Mouse (Mus musculus) CH12.LX (cell line): ENCODE results near the gene Nuak2. TPM values are rescaled to one million over a fixed set of nuclear protein-coding genes. Genes with fewer than 3 reads are reported as not detected.

Experiments used
- DNase-seq: peaks from one replicate; pipeline ENCODE4 v3.0.0-alpha.2; 2013; ENCODE audit errors: extremely low read depth
- H3K27ac ChIP-seq: 2 replicates; pipeline ENCODE4 v1.5.1; 2012; ENCODE audit warnings: low read depth, mild to moderate bottlenecking, control low read depth, moderate library complexity; ENCODE audit not compliant: insufficient read depth
- H3K27me3 ChIP-seq: replicated peaks from 2 replicates; pipeline ENCODE3; 2012; ENCODE audit warnings: inconsistent platforms
- H3K36me3 ChIP-seq, 2 experiments: replicated peaks in 1 of 2; 2 replicates each; pipeline versions ENCODE3 to v1.6.1; 2012; ENCODE audit warnings: inconsistent platforms in 1 of 2, low read length in 1 of 2, mild to moderate bottlenecking in 1 of 2, mixed read lengths in 1 of 2, moderate library complexity in 1 of 2; ENCODE audit not compliant: control insufficient read depth in 1 of 2, insufficient read depth in 1 of 2
- H3K4me1 ChIP-seq, 2 experiments: 2 replicates each; pipeline ENCODE4 v1.6.1; 2012; ENCODE audit warnings: inconsistent platforms in 1 of 2, moderate library complexity in 1 of 2; ENCODE audit not compliant: insufficient read depth in 2 of 2, control insufficient read depth in 1 of 2
- H3K4me2 ChIP-seq: 2 replicates; pipeline ENCODE4 v1.6.1; 2012; ENCODE audit warnings: low read depth, mild to moderate bottlenecking, control low read depth; ENCODE audit not compliant: poor library complexity, insufficient read depth, severe bottlenecking
- H3K4me3 ChIP-seq, 3 experiments: fragments of 150-350 bp in 1 of 3; sonication (generic) in 1 of 3; replicated peaks in 1 of 3; 2 replicates each; pipeline versions ENCODE3 to v1.5.1; 2011 to 2012; ENCODE audit warnings: low read depth in 2 of 3, low read length in 2 of 3, mild to moderate bottlenecking in 2 of 3, moderate library complexity in 2 of 3, control low read depth in 1 of 3, improper control_type of control experiment in 1 of 3, inconsistent platforms in 1 of 3, mixed read lengths in 1 of 3; ENCODE audit not compliant: poor library complexity in 1 of 3
- H3K79me2 ChIP-seq: replicated peaks from 2 replicates; pipeline ENCODE4 v1.6.1; 2012; ENCODE audit warnings: mild to moderate bottlenecking, moderate library complexity; ENCODE audit not compliant: control insufficient read depth, poor library complexity, insufficient read depth, severe bottlenecking; ENCODE audit errors: extremely low read depth
- H3K9ac ChIP-seq: 2 replicates; pipeline ENCODE4 v1.6.1; 2012; ENCODE audit warnings: low read depth, mild to moderate bottlenecking, control low read depth, moderate library complexity; ENCODE audit not compliant: insufficient read depth
- H3K9me3 ChIP-seq: replicated peaks from 2 replicates; pipeline ENCODE3; 2012; ENCODE audit warnings: low read length, inconsistent platforms, mixed read lengths
- CHD1 ChIP-seq: IDR thresholded peaks from 2 replicates; pipeline ENCODE4 v1.6.1; 2012; ENCODE audit warnings: low read depth, low read length, improper control_type of control experiment, inconsistent platforms
- CHD2 ChIP-seq: IDR thresholded peaks from 2 replicates; pipeline ENCODE4 v1.6.1; 2011; ENCODE audit warnings: low read length, improper control_type of control experiment
- CTCF ChIP-seq, 2 experiments: IDR thresholded peaks in 1 of 2; conservative IDR thresholded peaks in 1 of 2; 2 replicates each; pipeline ENCODE4 v1.5.1; 2011 to 2012; ENCODE audit warnings: low read depth in 2 of 2, low read length in 2 of 2, improper control_type of control experiment in 1 of 2, inconsistent platforms in 1 of 2, mild to moderate bottlenecking in 1 of 2, moderate library complexity in 1 of 2
- E2F4 ChIP-seq: IDR thresholded peaks from 2 replicates; pipeline ENCODE4 v1.6.1; 2011; ENCODE audit warnings: low read depth, low read length, improper control_type of control experiment; ENCODE audit not compliant: insufficient replicate concordance
- ELF1 ChIP-seq: IDR thresholded peaks from 2 replicates; pipeline ENCODE4 v1.6.1; 2014; ENCODE audit warnings: low read depth, mild to moderate bottlenecking, inconsistent platforms, low read length, improper control_type of control experiment
- GABPA ChIP-seq: IDR thresholded peaks from 2 replicates; pipeline ENCODE4 v1.6.1; 2012; ENCODE audit warnings: low read depth, low read length, improper control_type of control experiment, inconsistent platforms; ENCODE audit not compliant: insufficient replicate concordance
- JUN ChIP-seq: IDR thresholded peaks from 2 replicates; pipeline ENCODE4 v1.6.1; 2011; ENCODE audit warnings: low read depth, mild to moderate bottlenecking, low read length, improper control_type of control experiment, moderate library complexity; ENCODE audit not compliant: insufficient read depth
- JUND ChIP-seq: conservative IDR thresholded peaks from 2 replicates; pipeline ENCODE4 v1.6.1; 2011; ENCODE audit warnings: low read depth, low read length, improper control_type of control experiment
- KAT2A ChIP-seq: IDR thresholded peaks from 2 replicates; pipeline ENCODE4 v1.6.1; 2012; ENCODE audit warnings: low read length, improper control_type of control experiment, inconsistent platforms; ENCODE audit not compliant: insufficient replicate concordance
- MAX ChIP-seq: IDR thresholded peaks from 2 replicates; pipeline ENCODE4 v1.6.1; 2011; ENCODE audit warnings: low read length, improper control_type of control experiment
- MAZ ChIP-seq: IDR thresholded peaks from 2 replicates; pipeline ENCODE4 v1.6.1; 2012; ENCODE audit warnings: low read depth, mild to moderate bottlenecking, inconsistent platforms, low read length, improper control_type of control experiment, moderate library complexity
- MYC ChIP-seq: IDR thresholded peaks from 2 replicates; pipeline ENCODE4 v1.6.1; 2011; ENCODE audit warnings: low read depth, mild to moderate bottlenecking, improper control_type of control experiment, low read length
- NELFE ChIP-seq: IDR thresholded peaks from 2 replicates; pipeline ENCODE4 v1.6.1; 2011; ENCODE audit warnings: low read depth, low read length, improper control_type of control experiment
- PAX5 ChIP-seq: IDR thresholded peaks from 2 replicates; pipeline ENCODE4 v1.6.1; 2012; ENCODE audit warnings: low read length, inconsistent platforms, mixed read lengths
- POLR2A ChIP-seq: IDR thresholded peaks from 2 replicates; pipeline ENCODE4 v1.6.1; 2011; ENCODE audit warnings: low read depth, mild to moderate bottlenecking, improper control_type of control experiment, low read length
- SIN3A ChIP-seq: IDR thresholded peaks from 2 replicates; pipeline ENCODE4 v1.6.1; 2012; ENCODE audit warnings: low read length, improper control_type of control experiment, inconsistent platforms
- SMC3 ChIP-seq: IDR thresholded peaks from 2 replicates; pipeline ENCODE4 v1.6.1; 2011; ENCODE audit warnings: low read depth, low read length, improper control_type of control experiment
- TBP ChIP-seq: conservative IDR thresholded peaks from 2 replicates; pipeline ENCODE4 v1.6.1; 2011; ENCODE audit warnings: low read depth, low read length, improper control_type of control experiment
- UBTF ChIP-seq: IDR thresholded peaks from 2 replicates; pipeline ENCODE4 v1.6.1; 2012; ENCODE audit warnings: low read depth, mild to moderate bottlenecking, inconsistent platforms, low read length, improper control_type of control experiment, moderate library complexity
- USF1 ChIP-seq: IDR thresholded peaks from 2 replicates; pipeline ENCODE4 v1.6.1; 2014; ENCODE audit warnings: low read depth, mild to moderate bottlenecking, inconsistent platforms, low read length, improper control_type of control experiment
- USF2 ChIP-seq: conservative IDR thresholded peaks from 2 replicates; pipeline ENCODE4 v1.6.1; 2011; ENCODE audit warnings: low read depth, low read length, improper control_type of control experiment
- ZC3H11A ChIP-seq: IDR thresholded peaks from 2 replicates; pipeline ENCODE4 v1.6.1; 2012; ENCODE audit warnings: low read depth, mild to moderate bottlenecking, inconsistent platforms, low read length, improper control_type of control experiment
- ZKSCAN1 ChIP-seq: IDR thresholded peaks from 2 replicates; pipeline ENCODE4 v1.6.1; 2012; ENCODE audit warnings: low read depth, inconsistent platforms, low read length, improper control_type of control experiment, borderline replicate concordance
- ZNF384 ChIP-seq: IDR thresholded peaks from 2 replicates; pipeline ENCODE4 v1.6.1; 2012; ENCODE audit warnings: low read depth, low read length, improper control_type of control experiment, inconsistent platforms
- dilution Hi-C: fragments of 300-500 bp; cut with MboI; formaldehyde crosslinking; loops from 2 replicates; pipeline ENCODE4 v1.14.3; 2020; ENCODE audit warnings: low sequenced_read_pairs; ENCODE audit not compliant: extremely low pct_unique_long_range_greater_than_20kb, extremely low pct_ligation_motif_present
- in situ Hi-C: fragments of 300-500 bp; cut with MboI; formaldehyde crosslinking; loops from 3 replicates; pipeline ENCODE4 v1.14.3; 2019; ENCODE audit warnings: low sequenced_read_pairs, low pct_ligation_motif_present, low pct_unique_long_range_greater_than_20kb, mixed read lengths
- polyA plus RNA-seq: library from polyadenylated mRNA; unstranded; fragments of >175 nt; gene quantifications from 2 replicates; pipeline ENCODE4 v1.2.1, GENCODE M21; 2012; ENCODE audit warnings: low read depth; ENCODE audit not compliant: insufficient read length
- total RNA-seq, 2 experiments: library from RNA; depleted of rRNA; stranded (reverse); fragments of 300-350 nt in 1 of 2; fragments of >200 nt in 1 of 2; gene quantifications; 2 replicates each; pipeline ENCODE4 v1.2.3; 2012 to 2014

Nuak2 gene
- total and polyA plus RNA-seq, 3 experiments: 0.30 TPM; not detected in 2

DNA sequence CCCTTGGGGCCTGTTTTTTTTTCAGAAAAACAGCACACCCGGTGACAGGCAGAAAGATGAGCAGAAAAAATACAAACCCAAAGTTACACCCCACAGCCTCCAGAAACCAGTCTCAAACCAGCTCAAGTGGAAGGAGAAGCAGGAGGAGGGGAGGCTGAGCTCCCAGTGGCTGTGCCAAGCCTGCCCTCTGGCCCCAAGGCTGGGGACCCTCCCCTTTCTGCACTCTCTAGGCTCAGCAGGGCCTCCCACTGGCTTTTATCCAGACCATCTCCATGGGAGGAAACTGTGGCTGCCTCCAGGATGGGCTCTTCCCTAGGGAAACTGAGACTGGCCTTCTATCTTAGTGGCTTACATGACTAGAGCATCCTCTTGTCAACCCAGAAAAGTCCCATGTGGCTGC lies 40.9 kb downstream of the Nuak2 start:
- no peak overlapping the region for H3K4me3 ChIP-seq
- peaks cover 0 to 11% of the 10 kb centered on the region in 2 experiments for H3K36me3 ChIP-seq
- no peak overlapping the region for H3K9ac ChIP-seq
- H3K4me1 ChIP-seq: no peaks in the 10 kb centered on the region; a peak in 1 of 4 replicates
- in situ Hi-C loops: no loop called here
- no peak overlapping the region for H3K27ac ChIP-seq
- H3K4me2 ChIP-seq: no peak overlapping the region
- H3K79me2 ChIP-seq: no peaks in the 10 kb centered on the region
- TF ChIP-seq CTCF (conservative IDR thresholded peaks at IDR 0.05 in 1 of 2, IDR thresholded peaks at IDR 0.05 in 1 of 2; ENCODE audit: low read depth in 2 of 2, low read length in 2 of 2): no peak
- no peak for TF ChIP-seq JUND
- TF ChIP-seq MAZ: no peak
- no peak for TF ChIP-seq JUN
- TF ChIP-seq ZKSCAN1: no peak
- TF ChIP-seq MAX: no peak
- no peak for TF ChIP-seq SMC3
- no peak for TF ChIP-seq PAX5
- no peak for TF ChIP-seq UBTF
- no peak for TF ChIP-seq CHD1
- TF ChIP-seq E2F4: no peak
- TF ChIP-seq TBP: no peak
- H3K27me3 ChIP-seq: no peaks in the 10 kb centered on the region
- H3K9me3 ChIP-seq: no peaks in the 10 kb centered on the region
- DNase-seq: no peak
- dilution Hi-C loops: no loop called here

DNA sequence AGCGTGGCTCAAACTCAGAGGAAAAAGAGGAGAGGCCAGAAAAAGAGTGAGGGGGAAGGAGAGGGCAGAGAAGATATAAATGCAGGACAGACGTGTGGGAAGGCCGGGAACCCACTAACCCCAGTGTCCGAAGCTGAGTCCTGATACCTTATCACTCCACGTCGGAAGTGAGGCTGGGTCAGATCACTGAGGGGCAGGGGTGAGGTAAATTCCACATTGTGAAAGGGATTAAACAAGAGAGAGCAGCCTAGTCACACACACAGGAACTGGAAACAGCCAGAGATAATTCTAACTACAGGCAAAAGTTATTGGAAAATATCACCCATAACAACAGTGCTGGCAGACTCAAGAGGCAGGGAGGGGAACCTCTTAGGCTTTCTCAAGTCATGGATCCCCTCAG lies 46.0 kb downstream of the Nuak2 start:
- Histone ChIP-seq H3K79me2 (no peaks in the 10 kb centered on the region), H3K9ac (no peak overlapping the region), H3K9me3 (no peaks in the 10 kb centered on the region), H3K27ac (no peak overlapping the region), H3K4me2 (no peak overlapping the region), H3K4me1 (peaks cover 5 to 13% of the 10 kb centered on the region in 2 experiments), H3K36me3 (peaks cover 0 to 4% of the 10 kb centered on the region in 2 experiments), H3K4me3 (no peak overlapping the region), H3K27me3 (peaks cover 2% of the 10 kb centered on the region)
- DNase-seq: no peak
- in situ Hi-C loops: loop anchor here (10.0 kb wide), 1 partner anchor 233 kb away; no protein-coding TSS in a partner anchor
- TF ChIP-seq USF1 (no peak), CTCF (conservative IDR thresholded peaks at IDR 0.05 in 1 of 2, IDR thresholded peaks at IDR 0.05 in 1 of 2; ENCODE audit: low read depth in 2 of 2, low read length in 2 of 2) (no peak), GABPA (no peak), ZNF384 (no peak), ZC3H11A (no peak), NELFE (no peak), CHD2 (no peak), KAT2A (no peak), SIN3A (no peak), ELF1 (no peak), E2F4 (no peak), USF2 (no peak), POLR2A (no peak), JUND (no peak), MYC (no peak)
- dilution Hi-C loops: no loop called here
